15 mouse cellular contexts compared by ENCODE assay signal in genomic region chr6:94075228-94075627, GRCm38 (mm10).
DNase-seq lines count a peak whose midpoint lies in the region; ATAC-seq and TF ChIP-seq lines count a peak whose summit lies in the region.
"Had no signal": no experiment of that assay in that cellular context is flagged by ENCODE, and none has a peak within 500 bp of the region (broad histone marks: within the 10 kb centered on the region; RNA-seq: fewer than 3 reads in every experiment).

No protein-coding gene starts in this region.

- no peaks in the 10 kb centered on the region for H3K27me3 ChIP-seq in heart, embryonic 13.5 days (replicated peaks)
- H3K27me3 ChIP-seq in embryonic facial prominence, embryonic 13.5 days: no peaks in the 10 kb centered on the region
- H3K27me3 ChIP-seq in limb, embryonic 10.5 days (ENCODE audit: low read depth, poor library complexity, severe bottlenecking): no peaks in the 10 kb centered on the region
- H3K27me3 ChIP-seq: CH12.LX; neural tube, embryonic 12.5 days had no signal

- no peak overlapping the region; the same call in 1 of the 2 replicates for H3K4me3 ChIP-seq in heart, embryonic 13.5 days
- 0 out of 2 replicates have a peak overlapping the region, but pooled peaks have one; percentile 2 for H3K4me3 ChIP-seq in embryonic facial prominence, embryonic 13.5 days
- peak overlapping the region; percentile 18; the same call in 1 of the 2 replicates for H3K4me3 ChIP-seq in limb, embryonic 10.5 days
- H3K4me3 ChIP-seq in left cerebral cortex, adult 2 months: no peak overlapping the region
- H3K4me3 ChIP-seq: neural tube, embryonic 12.5 days had no signal

- DNase-seq in heart, adult 8-10 months (ENCODE audit: low spot score): no peak
- peak; percentile 21 for DNase-seq in R1 (ENCODE audit: low read depth, low spot score)
- DNase-seq in limb, embryonic 10.5 days (ENCODE audit: low spot score): peak; percentile 56
- no peak for DNase-seq in left cerebral cortex, adult 2 months (ENCODE audit: extremely low spot score in 1 of 2, low spot score in 2 of 2)
- no peak for DNase-seq in kidney, postnatal 10 days
- no peak for DNase-seq in natural killer cell, adult 2 months (ENCODE audit: low spot score in 2 of 2)
- DNase-seq: gastrocnemius, postnatal 25 days; kidney, postnatal 36 days; lung, postnatal 4 days; right cerebral cortex, postnatal 14 days had no signal

- intact Hi-C loops in left cerebral cortex, adult 2 months (cut with DNase I): no loop called here

- H3K9me3 ChIP-seq in heart, embryonic 13.5 days: no peaks in the 10 kb centered on the region
- no peaks in the 10 kb centered on the region for H3K9me3 ChIP-seq in embryonic facial prominence, embryonic 13.5 days
- no peaks in the 10 kb centered on the region for H3K9me3 ChIP-seq in limb, embryonic 10.5 days (replicated peaks)
- H3K9me3 ChIP-seq: neural tube, embryonic 12.5 days had no signal

- H3K27ac ChIP-seq in heart, embryonic 13.5 days (replicated peaks): no peak overlapping the region
- H3K27ac ChIP-seq in embryonic facial prominence, embryonic 13.5 days: peak overlapping the region; percentile 72; the same call in 1 of the 2 replicates
- peak overlapping the region; percentile 76 for H3K27ac ChIP-seq in limb, embryonic 10.5 days
- H3K27ac ChIP-seq in left cerebral cortex, adult 2 months: no peak overlapping the region
- H3K27ac ChIP-seq: neural tube, embryonic 12.5 days had no signal

- no peak overlapping the region for H3K9ac ChIP-seq in heart, embryonic 13.5 days
- H3K9ac ChIP-seq in embryonic facial prominence, embryonic 13.5 days: no peak overlapping the region
- H3K9ac ChIP-seq: neural tube, embryonic 12.5 days had no signal

- peak overlapping the region; percentile 39 for H3K4me2 ChIP-seq in heart, embryonic 13.5 days
- H3K4me2 ChIP-seq in embryonic facial prominence, embryonic 13.5 days: peak overlapping the region; percentile 44
- H3K4me2 ChIP-seq: neural tube, embryonic 12.5 days had no signal

- no peak for TF ChIP-seq CTCF in left cerebral cortex, adult 2 months (IDR thresholded peaks at IDR 0.05)

- no peaks in the 10 kb centered on the region for H3K36me3 ChIP-seq in heart, embryonic 13.5 days
- no peaks in the 10 kb centered on the region for H3K36me3 ChIP-seq in embryonic facial prominence, embryonic 13.5 days
- no peaks in the 10 kb centered on the region for H3K36me3 ChIP-seq in limb, embryonic 10.5 days
- H3K36me3 ChIP-seq: neural tube, embryonic 12.5 days had no signal

- no peak for ATAC-seq in heart, embryonic 13.5 days (ENCODE audit: extremely low read depth, insufficient number of reproducible peaks, low FRiP score, low TSS enrichment)
- no peak for ATAC-seq in embryonic facial prominence, embryonic 13.5 days (ENCODE audit: insufficient number of reproducible peaks, insufficient read depth, low FRiP score, low TSS enrichment, low read depth)
- ATAC-seq: inflammation-experienced regulatory T-cells, adult 6 months had no signal

- H3K4me1 ChIP-seq in heart, embryonic 13.5 days: peaks cover 76% of the 10 kb centered on the region
- peaks cover 62% of the 10 kb centered on the region for H3K4me1 ChIP-seq in embryonic facial prominence, embryonic 13.5 days
- H3K4me1 ChIP-seq in limb, embryonic 10.5 days: peaks cover 74% of the 10 kb centered on the region

- WGBS in heart, embryonic 13.5 days: 46% methylated on average over 8 of the region's 8 CpGs
- 20% methylated on average over 8 of the region's 8 CpGs for WGBS in embryonic facial prominence, embryonic 13.5 days
- WGBS in limb, embryonic 10.5 days: 35% methylated on average over 8 of the region's 8 CpGs

Comparison
In these comparisons a context has a peak if more than half of its experiments do, and no peak if none do; other contexts are left out.
1. H3K27ac ChIP-seq: peak in embryonic facial prominence, embryonic 13.5 days (single experiment) and limb, embryonic 10.5 days (single experiment); none in heart, embryonic 13.5 days (single experiment) and left cerebral cortex, adult 2 months (single experiment).
2. H3K4me3 ChIP-seq: peak in embryonic facial prominence, embryonic 13.5 days (single experiment) and limb, embryonic 10.5 days (single experiment); none in heart, embryonic 13.5 days (single experiment) and left cerebral cortex, adult 2 months (single experiment).
3. DNase-seq: peak in R1 (single experiment) and limb, embryonic 10.5 days (single experiment); none in heart, adult 8-10 months (single experiment), left cerebral cortex, adult 2 months (0 of 2), kidney, postnatal 10 days (single experiment) and natural killer cell, adult 2 months (0 of 2).